Mouse (Mus musculus) layer of hippocampus, postnatal 25 days (tissue): ENCODE measurements around the gene Hmox2. TPM values are rescaled to one million over a fixed set of nuclear protein-coding genes. Genes with fewer than 3 reads are reported as not detected.

Source experiments
- DNase-seq, 2 experiments: peaks; one replicate each; pipeline ENCODE4 v3.0.0; 2022; ENCODE audit warnings: mixed read lengths in 2 of 2, low spot score in 1 of 2; ENCODE audit errors: extremely low spot score in 1 of 2
- total RNA-seq, 2 experiments: library from RNA; stranded (reverse); gene quantifications; 2 replicates each; pipeline ENCODE4 v1.2.3; 2021

Gene Hmox2
- total RNA-seq, 2 experiments from 2014 or later, result 87.7 to 98.0 TPM

GRCm38 (mm10) chr16:4778940-4779339, 52.8 kb downstream of the Hmox2 start:
- no peak for DNase-seq

DNA sequence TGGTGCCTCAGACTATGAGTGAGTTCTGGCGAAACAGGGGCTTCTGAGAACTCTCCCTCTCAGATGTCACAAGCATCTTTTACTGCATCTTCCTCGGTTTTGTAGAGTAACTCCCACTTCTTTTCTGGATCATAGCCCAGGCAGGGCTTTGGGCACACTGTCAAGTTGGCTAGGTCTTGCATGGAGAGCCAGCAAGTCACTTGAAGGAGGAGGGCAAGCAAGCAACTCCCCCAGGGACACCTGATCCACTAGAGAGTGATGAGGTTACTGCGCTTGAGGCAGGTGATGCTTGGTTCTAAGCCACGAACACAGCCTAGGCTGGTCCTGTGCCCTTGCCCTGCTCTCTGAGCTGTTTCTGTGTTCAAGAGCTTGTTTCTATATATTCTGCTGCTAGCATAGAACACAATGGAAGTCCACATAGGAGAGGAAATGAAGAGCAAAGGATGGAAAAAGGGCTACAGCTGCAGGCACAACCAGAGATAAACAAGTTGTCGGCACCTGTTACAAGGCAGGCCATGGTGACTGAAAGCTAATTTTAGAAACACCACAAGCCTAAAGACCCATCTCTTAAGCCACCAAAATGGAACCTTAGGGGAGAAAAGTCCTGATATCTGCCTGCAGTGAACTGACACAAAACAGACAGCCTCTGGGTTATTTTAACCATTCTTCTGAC, 55.5 kb downstream of the Hmox2 start:
- DNase-seq, result peak in 1 of 2 experiments; percentile 56

DNA sequence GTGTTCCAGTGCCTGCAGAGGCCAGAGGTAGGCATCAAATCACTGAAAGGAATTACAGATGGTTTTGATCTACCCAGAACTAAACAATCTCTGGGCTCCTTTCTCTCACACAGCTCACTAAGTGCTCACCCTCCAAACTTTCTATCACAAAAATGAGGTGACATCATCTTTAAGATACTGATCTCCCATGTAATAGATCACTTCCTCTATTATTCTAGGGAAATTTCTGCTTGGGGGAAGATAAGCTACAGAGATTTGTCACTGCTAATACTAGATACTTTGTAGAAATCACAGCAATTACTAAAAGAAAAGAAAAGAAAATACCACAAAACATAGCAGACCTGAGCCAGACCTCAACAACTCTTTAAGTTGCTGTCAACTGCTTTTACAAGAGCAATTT, 56.4 kb downstream of the Hmox2 start:
- no peak for DNase-seq

DNA sequence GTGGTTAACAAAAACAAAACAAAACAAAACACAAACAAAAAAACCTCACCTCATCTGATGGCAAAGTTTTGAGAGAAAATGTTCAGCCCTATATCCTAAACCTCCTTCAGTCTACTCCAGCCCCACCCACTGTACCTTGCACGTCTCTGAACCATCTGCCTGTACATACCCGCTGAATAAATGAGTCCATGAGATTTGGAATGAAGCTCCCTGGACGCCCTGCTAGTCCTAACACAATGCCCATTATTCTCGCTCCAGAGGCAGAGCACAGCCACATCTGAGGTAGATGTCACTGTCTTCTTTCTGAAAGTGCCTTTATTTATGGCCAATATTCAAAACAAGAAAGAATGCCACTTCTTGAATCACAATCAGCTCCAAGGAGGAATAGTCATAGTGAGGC, 59.5 kb downstream of the Hmox2 start:
- no peak for DNase-seq

- no peak for DNase-seq
Observed at GRCm38 (mm10) chr16:4788176-4788575, 62.0 kb downstream of the Hmox2 start.

DNA sequence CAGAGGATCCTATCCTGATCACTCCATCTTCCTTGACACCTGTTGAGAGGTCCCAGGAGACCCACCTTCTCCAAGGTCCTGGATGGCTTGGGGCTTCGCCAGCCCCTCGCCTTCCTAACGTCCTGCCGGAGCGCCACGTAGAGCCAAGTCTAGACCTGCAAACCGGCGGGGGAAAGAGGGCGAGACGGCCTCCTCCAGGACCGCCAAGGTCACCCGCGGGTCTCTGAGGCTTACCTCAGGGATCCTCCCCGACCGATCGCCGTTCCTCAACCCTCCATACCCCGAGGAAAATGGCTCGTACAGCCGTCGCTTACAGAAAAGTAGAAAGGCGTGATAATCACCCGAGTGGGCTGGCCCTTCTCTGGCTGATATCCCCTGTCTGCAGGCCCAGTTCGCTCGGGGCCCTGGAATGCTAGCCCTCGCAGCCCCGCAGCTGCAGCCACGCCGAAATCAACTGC, 63.2 kb downstream of the Hmox2 start:
- no peak for DNase-seq

- DNase-seq, result peak; percentile 90 to 95
Observed at GRCm38 (mm10) chr16:4789810-4790559, 63.8 kb downstream of the Hmox2 start, which contains the start of gene Cdip1. Gene Cdip1, minus strand, starts transcription at chr16:4790292.

- DNase-seq, result no peak
Observed at GRCm38 (mm10) chr16:4791332-4791731, 65.2 kb downstream of the Hmox2 start.

DNA sequence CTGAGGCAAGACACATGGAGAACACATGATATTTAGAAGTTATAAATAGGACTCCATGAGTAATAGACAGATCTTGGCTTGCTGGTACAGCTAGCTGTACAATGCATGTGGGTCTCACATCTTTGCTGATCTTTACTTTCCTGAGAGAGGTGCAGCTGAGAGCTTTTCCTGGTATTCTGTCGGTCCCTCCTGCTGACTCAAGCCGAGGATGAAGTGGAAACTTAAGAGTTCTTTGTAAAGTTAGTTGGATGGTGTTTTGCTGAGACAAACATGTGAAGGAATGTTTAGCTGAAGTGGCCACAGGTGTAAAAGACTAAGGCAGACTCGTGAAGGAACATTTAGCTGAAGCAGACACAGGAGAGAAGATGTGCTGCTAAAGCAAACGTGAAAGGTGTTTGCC, 70.5 kb downstream of the Hmox2 start:
- DNase-seq, result no peak

Other genes with a start within 250 kb of the Hmox2 start
- gene Srl, start 184.5 kb upstream of the Hmox2 start, total RNA-seq, result 10 to 100 TPM; 13.9 to 16.7 TPM
- 1 to 10 TPM; 4.4 to 5.0 TPM for gene Tfap4, start 166.5 kb upstream of the Hmox2 start, total RNA-seq
- gene Glis2, start 131.6 kb upstream of the Hmox2 start, total RNA-seq, result 10 to 100 TPM; 15.4 to 16.2 TPM
- gene Pam16, start 101.4 kb upstream of the Hmox2 start, total RNA-seq, result 10 to 100 TPM; 76.3 to 82.6 TPM
- gene Vasn, start 86.4 kb upstream of the Hmox2 start, total RNA-seq, result 1 to 10 TPM; 6.0 TPM
- gene Dnaja3, start 86.4 kb upstream of the Hmox2 start, total RNA-seq, result 10 to 100 TPM; 62.5 to 71.8 TPM
- gene Coro7, start 46.6 kb upstream of the Hmox2 start, total RNA-seq, result 10 to 100 TPM; 78.6 to 96.5 TPM
- 10 to 100 TPM; 16.0 to 17.7 TPM for gene Nmral1, start 7.0 kb upstream of the Hmox2 start, total RNA-seq
- 100 to 1,000 TPM; 237 to 239 TPM for gene Cdip1, start 63.9 kb downstream of the Hmox2 start, total RNA-seq
- gene 4930562C15Rik, start 109.1 kb downstream of the Hmox2 start, total RNA-seq, result not detected
- 100 to 1,000 TPM in 1 of 2 experiments, 10 to 100 TPM in 1; 93.5 to 103 TPM for gene Ubald1, start 154.0 kb downstream of the Hmox2 start, total RNA-seq
- gene Mgrn1, start 159.9 kb downstream of the Hmox2 start, total RNA-seq, result 100 to 1,000 TPM; 219 to 221 TPM
- 10 to 100 TPM; 68.8 to 78.4 TPM for gene Nudt16l1, start 212.4 kb downstream of the Hmox2 start, total RNA-seq
- 10 to 100 TPM; 59.7 to 74.3 TPM for gene Anks3, start 237.8 kb downstream of the Hmox2 start, total RNA-seq